Mouse (Mus musculus) embryonic facial prominence, embryonic 12.5 days (tissue): Measurements from ENCODE around the gene Abcc8. TPM values are rescaled to one million over a fixed set of nuclear protein-coding genes. Genes with fewer than 3 reads are reported as not detected.
"Not testable (repeated sequence)": the region's sequence is repeated elsewhere in the genome, so short reads cannot be mapped to it uniquely, and the experiment has no call there.

Experiments used
- ATAC-seq: fragments of 200-750 bp; cut with Nextera tagmentation; 2 replicates; pipeline ENCODE4 v1.8.0; 2017; ENCODE audit not compliant: insufficient number of reproducible peaks, insufficient read depth, low FRiP score, low TSS enrichment
- H3K27ac ChIP-seq: fragments of 300-500 bp; sonication (generic); 2 replicates; pipeline ENCODE4 v1.5.1; 2016; ENCODE audit warnings: mild to moderate bottlenecking
- H3K27me3 ChIP-seq: fragments of 300-500 bp; sonication (generic); 2 replicates; pipeline ENCODE4 v1.6.1; 2016; ENCODE audit warnings: mild to moderate bottlenecking, moderate library complexity
- H3K36me3 ChIP-seq: fragments of 300-500 bp; sonication (generic); 2 replicates; pipeline ENCODE4 v1.6.1; 2016; ENCODE audit warnings: mild to moderate bottlenecking
- H3K4me1 ChIP-seq: fragments of 300-500 bp; sonication (generic); 2 replicates; pipeline ENCODE4 v1.6.1; 2016
- H3K4me2 ChIP-seq: fragments of 300-500 bp; sonication (generic); replicated peaks from 2 replicates; pipeline ENCODE4 v1.6.1; 2016; ENCODE audit warnings: mild to moderate bottlenecking, moderate library complexity
- H3K4me3 ChIP-seq: fragments of 300-500 bp; sonication (generic); 2 replicates; pipeline ENCODE4 v1.5.1; 2016; ENCODE audit warnings: mild to moderate bottlenecking
- H3K9ac ChIP-seq: fragments of 300-500 bp; sonication (generic); 2 replicates; pipeline ENCODE4 v1.6.1; 2016; ENCODE audit warnings: mild to moderate bottlenecking, moderate library complexity
- H3K9me3 ChIP-seq: fragments of 300-500 bp; sonication (generic); 2 replicates; pipeline ENCODE4 v1.6.1; 2016; ENCODE audit warnings: mild to moderate bottlenecking, moderate library complexity
- WGBS: fragments of 180-500 bp; shearing (Covaris S2); methylation state at CpG from one replicate; pipeline ENCODE4 v1.1.7; 2016; 5-methylcytosine and 5-hydroxymethylcytosine counted together
- polyA plus RNA-seq: library from polyadenylated mRNA; unstranded; fragments of >200 nt; fragmentation: Nextera tagmentation; extraction: Ambion mirVana; gene quantifications from 2 replicates; pipeline ENCODE4 v1.2.1, GENCODE M21; 2016

Gene Abcc8
- polyA plus RNA-seq, 1 experiment from 2014 or later = 0.93 TPM

DNA sequence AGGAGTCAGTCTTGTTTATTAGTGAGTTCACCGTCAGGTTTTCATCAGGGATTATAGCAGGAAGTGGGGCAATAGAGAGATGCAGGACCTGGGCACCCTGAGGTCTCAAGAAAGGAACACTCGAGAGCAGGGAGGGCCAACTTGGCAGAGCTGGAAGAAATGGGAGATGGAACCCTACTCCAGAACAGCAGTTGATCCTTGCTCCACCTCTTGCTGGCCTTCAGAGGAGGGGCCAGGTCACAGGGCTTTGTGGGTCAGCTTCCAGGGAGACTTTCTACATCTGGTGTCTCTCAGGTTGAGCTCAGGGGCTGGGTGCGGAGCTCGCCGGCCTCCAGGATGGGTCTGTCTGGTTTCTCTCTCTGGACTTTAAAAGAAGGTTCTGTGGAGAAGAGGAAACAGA, 15.5 kb upstream of the Abcc8 start:
- ATAC-seq = no peak
- Histone ChIP-seq H3K4me2 (no peak overlapping the region), H3K36me3 (no peaks in the 10 kb centered on the region), H3K9me3 (no peaks in the 10 kb centered on the region), H3K27ac (no peak overlapping the region), H3K4me1 (no peaks in the 10 kb centered on the region), H3K4me3 (no peak overlapping the region), H3K9ac (no peak overlapping the region), H3K27me3 (no peaks in the 10 kb centered on the region)
- WGBS = 83% methylated on average over 5 of the region's 5 CpGs

DNA sequence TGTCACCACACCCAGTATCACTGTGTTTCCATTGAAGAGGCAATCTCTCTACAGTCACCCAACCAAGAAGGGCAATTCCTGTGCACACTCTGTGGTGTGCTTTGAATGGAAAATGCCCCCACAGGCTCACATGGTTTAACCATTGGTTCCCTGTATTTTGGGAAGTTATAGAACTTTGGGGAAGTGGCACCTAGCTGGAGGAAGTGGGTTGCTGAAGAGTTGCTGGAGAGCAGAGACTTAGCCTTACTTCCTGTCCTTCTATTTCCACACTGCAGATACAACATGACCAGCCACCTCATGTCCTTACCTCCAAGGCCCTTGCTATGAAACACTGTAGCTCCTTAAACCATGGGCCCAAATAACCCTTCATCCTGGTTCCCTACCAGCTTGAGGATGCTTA, 4.4 kb upstream of the Abcc8 start:
- H3K9me3 ChIP-seq = no peaks in the 10 kb centered on the region
- no peak overlapping the region for H3K4me3 ChIP-seq
- no peak overlapping the region for H3K9ac ChIP-seq
- H3K36me3 ChIP-seq = no peaks in the 10 kb centered on the region
- peaks cover 2% of the 10 kb centered on the region; the same call in 1 of the 2 replicates for H3K4me1 ChIP-seq
- peaks cover 32% of the 10 kb centered on the region for H3K27me3 ChIP-seq
- ATAC-seq = no peak
- H3K4me2 ChIP-seq = no peak overlapping the region
- H3K27ac ChIP-seq = no peak overlapping the region

DNA sequence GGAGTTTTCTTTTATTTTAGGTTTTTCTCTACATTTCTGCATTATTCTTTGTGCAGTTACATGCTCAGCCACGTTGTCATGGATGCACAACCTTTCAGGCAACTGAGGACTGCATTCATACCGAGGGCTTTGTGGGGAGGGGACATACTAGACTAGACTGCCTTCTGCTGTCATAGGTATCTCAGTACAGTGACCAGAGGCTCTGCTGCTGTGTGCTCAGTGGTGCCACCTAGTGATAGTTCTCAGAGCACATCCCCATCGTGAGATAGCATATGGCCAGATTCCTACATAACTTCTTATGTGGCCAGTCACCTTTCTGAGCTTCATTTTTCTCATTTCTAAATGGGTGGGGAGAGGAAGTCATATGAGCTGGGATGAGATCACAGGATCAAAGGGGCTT, 1.8 kb upstream of the Abcc8 start:
- WGBS = 4% methylated on average over 3 of the region's 3 CpGs
- no peak overlapping the region for H3K9ac ChIP-seq
- H3K4me3 ChIP-seq = no peak overlapping the region
- no peak overlapping the region for H3K27ac ChIP-seq
- ATAC-seq = no peak
- no peak overlapping the region for H3K4me2 ChIP-seq
- no peaks in the 10 kb centered on the region for H3K36me3 ChIP-seq
- peaks cover 54% of the 10 kb centered on the region for H3K27me3 ChIP-seq
- H3K4me1 ChIP-seq = peaks cover 2% of the 10 kb centered on the region; the same call in 1 of the 2 replicates
- H3K9me3 ChIP-seq = no peaks in the 10 kb centered on the region

DNA sequence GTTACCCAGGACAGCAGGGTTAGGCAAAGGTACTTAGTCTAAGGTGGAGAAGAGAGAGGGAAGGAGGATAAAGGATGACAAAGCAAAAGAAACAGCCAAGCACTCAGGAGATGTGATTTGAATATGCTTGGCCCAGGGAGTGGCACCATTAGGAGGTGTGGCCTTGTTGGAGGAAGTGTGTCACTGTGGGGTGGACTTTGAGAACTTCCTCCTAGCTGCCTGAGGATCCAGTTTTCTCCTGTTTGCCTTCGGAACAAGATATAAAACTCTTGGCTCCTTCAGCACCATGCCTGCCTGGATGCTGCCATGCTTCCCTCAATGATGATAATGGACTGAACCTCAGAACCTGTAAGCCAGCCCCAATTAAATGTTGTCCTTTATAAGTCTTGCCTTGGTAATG, 10.9 kb downstream of the Abcc8 start:
- not testable (repeated sequence) for H3K4me3 ChIP-seq, H3K27ac ChIP-seq, H3K27me3 ChIP-seq, ATAC-seq, H3K9me3 ChIP-seq, H3K36me3 ChIP-seq, H3K4me2 ChIP-seq, H3K9ac ChIP-seq, H3K4me1 ChIP-seq
- WGBS = 90% methylated on average over 1 of the region's 1 CpGs

DNA sequence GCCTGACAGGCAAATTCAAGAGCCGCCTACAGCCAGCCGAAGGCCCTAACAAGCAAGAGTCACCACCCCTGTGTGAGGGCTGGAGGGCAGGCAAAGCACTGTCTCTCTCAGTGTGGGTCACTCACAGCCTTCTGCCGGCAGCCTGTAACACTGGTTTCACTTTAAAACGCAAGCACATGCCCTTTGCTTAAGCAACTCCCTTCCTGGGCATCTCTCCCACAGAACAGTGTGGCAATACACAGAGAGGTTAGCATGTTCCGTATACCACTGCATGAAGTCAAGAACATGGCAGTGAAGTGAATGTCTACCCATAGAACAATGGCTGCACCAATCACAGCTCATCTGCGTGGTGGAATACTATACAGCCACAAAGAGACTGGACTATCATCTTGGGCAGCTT, 11.4 kb downstream of the Abcc8 start:
- no peak overlapping the region for H3K4me2 ChIP-seq
- no peak overlapping the region for H3K27ac ChIP-seq
- H3K9ac ChIP-seq = no peak overlapping the region
- no peaks in the 10 kb centered on the region for H3K9me3 ChIP-seq
- no peaks in the 10 kb centered on the region for H3K36me3 ChIP-seq
- no peak for ATAC-seq
- no peaks in the 10 kb centered on the region for H3K4me1 ChIP-seq
- 0 out of 2 replicates have a peak, but pooled peaks cover 3% of the 10 kb centered on the region for H3K27me3 ChIP-seq
- 93% methylated on average over 6 of the region's 6 CpGs for WGBS
- no peak overlapping the region for H3K4me3 ChIP-seq

DNA sequence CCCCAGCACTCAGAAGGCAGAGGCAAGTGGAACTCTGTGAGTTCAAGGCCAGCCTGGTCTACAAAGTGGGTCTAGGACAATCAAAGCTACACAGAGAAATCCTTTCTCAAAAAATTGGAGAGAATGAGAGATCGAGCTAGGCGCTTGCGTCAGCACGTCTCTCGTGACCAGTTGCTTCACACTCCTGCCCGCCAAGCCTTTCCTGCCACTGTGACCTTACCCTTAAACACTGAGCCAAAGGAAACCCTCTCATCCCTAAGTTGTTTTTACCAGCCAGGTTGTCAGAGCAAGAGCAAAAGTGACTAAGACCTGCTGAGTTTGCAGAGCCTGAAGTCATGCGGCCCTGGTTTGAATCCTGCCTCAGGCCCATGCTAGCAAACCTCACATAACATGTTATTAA, 11.9 kb downstream of the Abcc8 start:
- ATAC-seq = no peak
- H3K4me1 ChIP-seq = no peaks in the 10 kb centered on the region
- H3K4me2 ChIP-seq = no peak overlapping the region
- no peaks in the 10 kb centered on the region for H3K36me3 ChIP-seq
- no peak overlapping the region for H3K27ac ChIP-seq
- H3K4me3 ChIP-seq = no peak overlapping the region
- no peaks in the 10 kb centered on the region for H3K27me3 ChIP-seq
- no peaks in the 10 kb centered on the region for H3K9me3 ChIP-seq
- WGBS = 92% methylated on average over 7 of the region's 7 CpGs
- H3K9ac ChIP-seq = no peak overlapping the region

DNA sequence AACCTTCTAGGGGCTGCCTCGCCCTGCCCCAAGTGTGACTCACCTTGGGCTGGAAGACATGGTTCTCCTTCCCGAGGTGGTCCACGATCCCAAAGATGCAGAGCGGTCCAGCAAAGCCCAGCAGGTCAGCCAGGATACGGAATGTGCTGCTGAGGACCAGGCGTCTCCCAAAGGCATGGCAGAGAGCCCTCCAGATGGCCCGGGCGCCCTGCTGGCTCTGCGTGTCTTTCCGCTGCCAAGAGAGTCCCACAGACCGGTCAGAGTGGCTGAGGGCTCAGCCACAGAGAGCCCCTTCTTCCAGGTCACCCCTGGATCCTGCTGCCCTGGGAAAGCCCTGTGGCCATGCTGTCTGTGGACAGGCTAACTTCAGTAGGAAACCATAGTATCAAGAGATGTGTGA, 14.0 kb downstream of the Abcc8 start:
- Histone ChIP-seq H3K27ac (no peak overlapping the region), H3K4me3 (no peak overlapping the region), H3K4me1 (no peaks in the 10 kb centered on the region; the same call in 1 of the 2 replicates), H3K9me3 (no peaks in the 10 kb centered on the region), H3K4me2 (no peak overlapping the region), H3K36me3 (no peaks in the 10 kb centered on the region), H3K9ac (no peak overlapping the region), H3K27me3 (no peaks in the 10 kb centered on the region)
- ATAC-seq = no peak
- 95% methylated on average over 11 of the region's 11 CpGs for WGBS

DNA sequence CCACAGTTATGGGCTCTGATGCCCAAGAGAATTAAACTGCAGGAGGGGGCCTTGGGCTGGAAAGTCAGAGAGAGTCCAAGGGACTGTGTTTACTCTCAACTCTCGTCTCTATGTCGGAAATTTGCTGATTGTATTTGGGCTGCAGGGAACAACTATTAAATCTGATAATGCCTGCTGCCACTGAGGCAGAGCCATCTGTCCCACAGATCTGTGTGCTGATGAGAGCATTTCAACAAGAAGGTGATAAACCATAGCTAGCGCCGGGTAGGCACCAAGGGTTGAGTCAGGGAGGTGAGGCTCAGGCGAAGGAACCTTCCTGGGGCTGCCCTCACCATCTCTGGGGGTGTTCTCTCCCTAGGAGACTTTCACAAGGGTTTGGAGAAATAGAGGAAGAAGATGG, 17.1 kb downstream of the Abcc8 start:
- Histone ChIP-seq H3K27ac (no peak overlapping the region), H3K4me1 (no peaks in the 10 kb centered on the region; the same call in 1 of the 2 replicates), H3K9ac (no peak overlapping the region), H3K9me3 (no peaks in the 10 kb centered on the region), H3K4me2 (no peak overlapping the region), H3K36me3 (no peaks in the 10 kb centered on the region), H3K27me3 (no peaks in the 10 kb centered on the region), H3K4me3 (no peak overlapping the region)
- no peak for ATAC-seq
- WGBS = 80% methylated on average over 5 of the region's 5 CpGs

DNA sequence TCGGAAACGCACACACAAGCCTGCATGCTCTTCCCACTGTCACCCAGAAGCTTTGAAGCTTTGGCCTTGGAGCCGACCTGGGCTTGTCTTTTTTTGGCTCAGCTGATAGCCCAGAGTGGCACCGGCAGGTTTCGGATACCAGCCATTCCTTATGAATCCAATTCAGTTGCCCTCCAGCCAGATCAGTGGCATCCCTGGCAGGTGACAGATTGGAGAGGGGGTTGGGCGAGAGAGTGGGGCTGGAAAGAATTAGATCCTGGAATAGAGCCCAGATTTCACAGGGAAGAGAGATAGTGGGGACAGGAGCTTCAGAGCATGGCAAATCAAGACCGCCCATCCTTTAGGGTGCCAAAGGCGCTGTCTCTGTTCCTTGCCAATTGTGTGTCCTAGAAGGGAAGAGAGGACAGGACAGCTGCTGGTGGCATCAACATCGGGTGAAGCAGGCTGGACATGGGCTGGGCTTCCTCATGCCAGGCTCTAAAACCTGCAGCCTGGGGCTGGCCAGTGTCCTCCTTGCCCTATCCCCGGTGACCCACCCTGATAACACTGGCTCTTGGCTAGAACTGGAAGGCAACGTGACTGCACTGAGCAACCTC, 17.6 kb downstream of the Abcc8 start:
- H3K4me1 ChIP-seq = no peaks in the 10 kb centered on the region; the same call in 1 of the 2 replicates
- H3K36me3 ChIP-seq = no peaks in the 10 kb centered on the region
- WGBS = 77% methylated on average over 11 of the region's 11 CpGs
- no peak for ATAC-seq
- no peak overlapping the region for H3K4me3 ChIP-seq
- no peaks in the 10 kb centered on the region for H3K27me3 ChIP-seq
- H3K9ac ChIP-seq = no peak overlapping the region
- no peak overlapping the region for H3K4me2 ChIP-seq
- no peak overlapping the region for H3K27ac ChIP-seq
- no peaks in the 10 kb centered on the region for H3K9me3 ChIP-seq

DNA sequence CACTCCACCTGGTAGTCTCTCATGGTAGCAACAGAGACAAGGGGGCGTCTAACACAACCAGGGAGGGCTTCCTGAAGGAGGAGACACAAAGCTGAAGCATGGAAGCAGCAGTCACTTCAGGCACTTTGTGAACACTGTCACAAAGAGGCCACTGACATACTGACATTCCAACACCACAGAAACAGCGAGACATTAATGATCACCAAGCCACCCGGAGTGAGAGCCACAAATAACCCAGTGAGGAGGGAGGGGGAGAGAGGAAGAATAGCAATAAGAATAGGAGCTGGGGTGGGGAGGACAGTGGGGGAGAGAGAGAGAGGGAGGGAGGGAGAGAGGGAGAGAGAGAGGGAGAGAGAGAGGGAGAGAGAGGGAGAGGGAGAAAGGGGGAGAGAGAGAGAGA, 18.2 kb downstream of the Abcc8 start:
- Histone ChIP-seq H3K9me3 (no peaks in the 10 kb centered on the region), H3K36me3 (no peaks in the 10 kb centered on the region), H3K4me2 (no peak overlapping the region), H3K4me1 (no peaks in the 10 kb centered on the region; the same call in 1 of the 2 replicates), H3K27me3 (no peaks in the 10 kb centered on the region), H3K27ac (no peak overlapping the region), H3K9ac (no peak overlapping the region), H3K4me3 (no peak overlapping the region)
- 37% methylated on average over 3 of the region's 3 CpGs for WGBS
- no peak for ATAC-seq

DNA sequence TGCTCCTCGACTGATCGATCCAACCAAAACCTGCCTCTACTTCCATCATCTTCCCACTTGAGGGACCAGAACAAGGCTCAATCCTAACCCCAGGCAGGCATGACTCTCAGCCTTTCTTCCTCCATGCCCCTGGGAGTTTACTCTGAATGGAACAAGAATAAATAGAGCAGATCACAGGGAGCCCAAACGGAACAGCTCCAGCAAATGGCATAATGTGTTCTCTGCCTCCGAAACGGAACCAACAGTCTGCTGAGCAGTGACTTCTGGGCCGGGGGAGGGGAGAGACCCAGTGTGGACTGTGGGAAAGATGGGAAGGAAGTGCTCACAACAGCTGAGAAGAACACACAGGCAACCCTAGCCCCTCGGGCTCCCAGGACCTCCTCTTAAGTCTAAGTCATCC, 22.1 kb downstream of the Abcc8 start:
- 69% methylated on average over 7 of the region's 7 CpGs for WGBS
- Histone ChIP-seq H3K9me3 (no peaks in the 10 kb centered on the region), H3K4me2 (no peak overlapping the region), H3K9ac (no peak overlapping the region), H3K4me1 (no peaks in the 10 kb centered on the region; the same call in 1 of the 2 replicates), H3K27me3 (no peaks in the 10 kb centered on the region), H3K4me3 (no peak overlapping the region), H3K36me3 (no peaks in the 10 kb centered on the region), H3K27ac (no peak overlapping the region)
- ATAC-seq = no peak

DNA sequence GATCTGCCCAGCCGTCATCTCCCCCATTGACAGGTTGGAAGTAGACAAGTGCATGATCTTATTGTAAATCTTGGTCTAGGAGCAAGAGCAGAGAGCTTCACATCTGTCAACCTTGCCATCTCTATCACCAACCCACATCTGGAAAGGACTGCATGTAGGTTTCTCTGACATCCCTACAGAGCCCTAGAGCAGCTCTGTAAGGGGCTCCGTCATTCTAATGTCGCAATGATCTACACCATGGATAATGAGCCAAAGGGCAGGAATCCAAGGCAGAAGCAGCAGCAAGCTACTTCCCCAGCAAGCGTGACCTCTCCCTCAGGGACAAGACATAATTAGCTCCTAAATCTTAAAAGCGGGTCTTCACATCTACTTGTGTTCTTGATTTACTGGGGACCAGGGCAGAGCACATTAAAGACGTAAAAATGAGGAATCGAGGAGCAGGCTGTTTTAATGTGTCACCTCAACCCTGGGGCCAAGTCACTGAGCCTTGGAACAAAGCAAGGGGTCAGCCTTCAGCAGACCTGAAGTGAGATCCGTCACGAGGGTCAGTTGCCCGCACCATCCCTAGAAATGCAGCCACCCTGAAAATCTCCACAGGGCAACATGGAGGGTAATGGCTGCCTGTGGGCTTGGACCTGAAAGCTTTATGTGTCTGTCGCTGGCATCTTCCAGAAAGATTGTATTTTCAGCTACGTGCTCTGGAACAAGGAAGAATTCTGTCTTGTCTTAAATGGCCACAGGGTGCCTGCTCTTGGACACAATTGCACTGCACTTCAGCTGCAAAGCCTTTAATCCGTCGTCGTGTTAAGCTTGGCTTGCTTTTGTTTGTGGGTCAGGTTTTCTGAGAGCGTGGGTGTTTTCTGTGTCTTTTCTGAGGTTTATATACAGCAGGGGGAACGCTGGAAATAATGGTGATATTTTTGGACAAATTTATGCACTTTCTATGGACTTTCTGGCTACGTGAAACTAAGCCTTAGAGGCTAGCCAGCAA, 25.0 kb downstream of the Abcc8 start:
- no peak for ATAC-seq
- no peak overlapping the region for H3K27ac ChIP-seq
- no peaks in the 10 kb centered on the region for H3K27me3 ChIP-seq
- no peaks in the 10 kb centered on the region for H3K36me3 ChIP-seq
- H3K9me3 ChIP-seq = no peaks in the 10 kb centered on the region
- no peak overlapping the region for H3K4me3 ChIP-seq
- no peak overlapping the region for H3K4me2 ChIP-seq
- no peak overlapping the region for H3K9ac ChIP-seq
- no peaks in the 10 kb centered on the region for H3K4me1 ChIP-seq
- WGBS = 55% methylated on average over 18 of the region's 18 CpGs
